Mouse (Mus musculus) thymus, adult 2 months (tissue): ENCODE measurements at regions not wholly inside any gene's neighbourhood (a gene's known extent, or its start where the extent isn't known, plus 50 kb on each side); places are given as distances from the start of the nearest gene placed in this dataset.

ENCODE experiments used
- CTCF ChIP-seq: fragments of 200-500 bp; IDR thresholded peaks from 2 replicates; pipeline ENCODE4 v1.5.1; 2012; ENCODE audit warnings: mild to moderate bottlenecking, control low read depth, low read length, moderate library complexity, borderline replicate concordance; ENCODE audit not compliant: control insufficient read depth, poor library complexity, insufficient read depth; ENCODE audit errors: extremely low read depth
- POLR2A ChIP-seq: fragments of 200-500 bp; IDR thresholded peaks from 2 replicates; pipeline ENCODE4 v1.6.1; 2012; ENCODE audit warnings: mild to moderate bottlenecking, low read length, control low read depth, moderate library complexity; ENCODE audit not compliant: control insufficient read depth, poor library complexity, insufficient read depth; ENCODE audit errors: extremely low read depth

- no peak for TF ChIP-seq POLR2A
- no peak for TF ChIP-seq CTCF
Measured at GRCm38 (mm10) chr14:37477599-37477998, 342.5 kb upstream of the Ghitm start.
